Mouse (Mus musculus): ENCODE measurements around the gene Ttll1. TPM values are rescaled to one million over a fixed set of nuclear protein-coding genes. Genes with fewer than 3 reads are reported as not detected.
A peak's percentile ranks its signal among the peaks of the same experiment; 100 is the strongest.

Ttll1 gene
- polyA plus RNA-seq, 1 experiment from 2014 or later = 27.3 TPM

- Histone ChIP-seq H3K9ac (replicated peaks; ENCODE audit: low read length) (no peak overlapping the region), H3K9me3 (ENCODE audit: low read length) (no peaks in the 10 kb centered on the region), H3K4me3 (ENCODE audit: low read length) (no peak overlapping the region), H3K36me3 (ENCODE audit: insufficient read depth, low read length) (no peaks in the 10 kb centered on the region), H3K4me2 (replicated peaks; ENCODE audit: low read depth, low read length) (no peak overlapping the region), H3K27ac (ENCODE audit: low read length) (no peak overlapping the region), H3K4me1 (ENCODE audit: insufficient read depth, low read length) (peaks cover 29% of the 10 kb centered on the region), H3K27me3 (ENCODE audit: insufficient read depth, low read length) (no peaks in the 10 kb centered on the region)
- WGBS = 73% methylated on average over 3 of the region's 3 CpGs
- ATAC-seq (ENCODE audit: low FRiP score, low TSS enrichment) = no peak
These were observed 56.8 kb downstream of the Ttll1 start for GRCm38 (mm10) chr15:83453879-83454278.

GRCm38 (mm10) chr15:83452219-83452760 is 58.4 kb downstream of the Ttll1 start:
- WGBS = 81% methylated on average over 7 of the region's 7 CpGs
- Histone ChIP-seq H3K4me3 (ENCODE audit: low read length) (no peak overlapping the region), H3K27ac (ENCODE audit: low read length) (peak overlapping the region; percentile 78), H3K9me3 (ENCODE audit: low read length) (no peaks in the 10 kb centered on the region), H3K4me1 (ENCODE audit: insufficient read depth, low read length) (peaks cover 38% of the 10 kb centered on the region), H3K4me2 (replicated peaks; ENCODE audit: low read depth, low read length) (no peak overlapping the region), H3K9ac (replicated peaks; ENCODE audit: low read length) (no peak overlapping the region), H3K27me3 (ENCODE audit: insufficient read depth, low read length) (no peaks in the 10 kb centered on the region), H3K36me3 (ENCODE audit: insufficient read depth, low read length) (no peaks in the 10 kb centered on the region)
- ATAC-seq (ENCODE audit: low FRiP score, low TSS enrichment) = 0 out of 2 replicates have a peak, but pooled peaks have one; percentile 22

GRCm38 (mm10) chr15:83451621-83452210 is 59.0 kb downstream of the Ttll1 start:
- H3K27ac ChIP-seq (ENCODE audit: low read length) = peak overlapping the region; percentile 78
- no peak for ATAC-seq (ENCODE audit: low FRiP score, low TSS enrichment)
- WGBS = 72% methylated on average over 7 of the region's 7 CpGs

GRCm38 (mm10) chr15:83450007-83450406 is 60.7 kb downstream of the Ttll1 start:
- no peak overlapping the region for H3K4me3 ChIP-seq (ENCODE audit: low read length)
- H3K4me1 ChIP-seq (ENCODE audit: insufficient read depth, low read length) = peaks cover 42% of the 10 kb centered on the region
- no peak overlapping the region for H3K4me2 ChIP-seq (replicated peaks; ENCODE audit: low read depth, low read length)
- H3K36me3 ChIP-seq (ENCODE audit: insufficient read depth, low read length) = no peaks in the 10 kb centered on the region
- no peaks in the 10 kb centered on the region for H3K27me3 ChIP-seq (ENCODE audit: insufficient read depth, low read length)
- no peak overlapping the region for H3K27ac ChIP-seq (ENCODE audit: low read length)
- no peak overlapping the region for H3K9ac ChIP-seq (replicated peaks; ENCODE audit: low read length)
- H3K9me3 ChIP-seq (ENCODE audit: low read length) = no peaks in the 10 kb centered on the region
- ATAC-seq (ENCODE audit: low FRiP score, low TSS enrichment) = no peak
- 64% methylated on average over 2 of the region's 2 CpGs for WGBS

More at GRCm38 (mm10) chr15:83451621-83452210, 59.0 kb downstream of the Ttll1 start:
- no peak overlapping the region for H3K4me2 ChIP-seq (replicated peaks; ENCODE audit: low read depth, low read length)
- no peak overlapping the region for H3K4me3 ChIP-seq (ENCODE audit: low read length)
- H3K36me3 ChIP-seq (ENCODE audit: insufficient read depth, low read length) = no peaks in the 10 kb centered on the region
- H3K9me3 ChIP-seq (ENCODE audit: low read length) = no peaks in the 10 kb centered on the region
- H3K9ac ChIP-seq (replicated peaks; ENCODE audit: low read length) = no peak overlapping the region
- peaks cover 38% of the 10 kb centered on the region for H3K4me1 ChIP-seq (ENCODE audit: insufficient read depth, low read length)
- no peaks in the 10 kb centered on the region for H3K27me3 ChIP-seq (ENCODE audit: insufficient read depth, low read length)

- no peak overlapping the region for H3K27ac ChIP-seq (ENCODE audit: low read length)
- peaks cover 40% of the 10 kb centered on the region for H3K4me1 ChIP-seq (ENCODE audit: insufficient read depth, low read length)
- H3K4me3 ChIP-seq (ENCODE audit: low read length) = no peak overlapping the region
- H3K27me3 ChIP-seq (ENCODE audit: insufficient read depth, low read length) = no peaks in the 10 kb centered on the region
- 71% methylated on average over 5 of the region's 5 CpGs for WGBS
- H3K9ac ChIP-seq (replicated peaks; ENCODE audit: low read length) = no peak overlapping the region
- ATAC-seq (ENCODE audit: low FRiP score, low TSS enrichment) = no peak
- H3K36me3 ChIP-seq (ENCODE audit: insufficient read depth, low read length) = no peaks in the 10 kb centered on the region
- no peak overlapping the region for H3K4me2 ChIP-seq (replicated peaks; ENCODE audit: low read depth, low read length)
- H3K9me3 ChIP-seq (ENCODE audit: low read length) = no peaks in the 10 kb centered on the region
These were observed 62.0 kb downstream of the Ttll1 start for GRCm38 (mm10) chr15:83448646-83449045.

- 61% methylated on average over 10 of the region's 10 CpGs for WGBS
- no peaks in the 10 kb centered on the region for H3K36me3 ChIP-seq (ENCODE audit: insufficient read depth, low read length)
- H3K9me3 ChIP-seq (ENCODE audit: low read length) = no peaks in the 10 kb centered on the region
- no peak overlapping the region for H3K9ac ChIP-seq (replicated peaks; ENCODE audit: low read length)
- no peak for ATAC-seq (ENCODE audit: low FRiP score, low TSS enrichment)
- no peak overlapping the region for H3K4me2 ChIP-seq (replicated peaks; ENCODE audit: low read depth, low read length)
- peaks cover 38% of the 10 kb centered on the region for H3K4me1 ChIP-seq (ENCODE audit: insufficient read depth, low read length)
- no peaks in the 10 kb centered on the region for H3K27me3 ChIP-seq (ENCODE audit: insufficient read depth, low read length)
- H3K27ac ChIP-seq (ENCODE audit: low read length) = no peak overlapping the region
- no peak overlapping the region for H3K4me3 ChIP-seq (ENCODE audit: low read length)
These were observed 62.7 kb downstream of the Ttll1 start for GRCm38 (mm10) chr15:83447791-83448544.

GRCm38 (mm10) chr15:83445908-83446307 is 64.8 kb downstream of the Ttll1 start:
- H3K4me2 ChIP-seq (replicated peaks; ENCODE audit: low read depth, low read length) = no peak overlapping the region
- H3K9ac ChIP-seq (replicated peaks; ENCODE audit: low read length) = no peak overlapping the region
- H3K4me3 ChIP-seq (ENCODE audit: low read length) = no peak overlapping the region
- no peak overlapping the region for H3K27ac ChIP-seq (ENCODE audit: low read length)
- H3K9me3 ChIP-seq (ENCODE audit: low read length) = no peaks in the 10 kb centered on the region
- no peaks in the 10 kb centered on the region for H3K36me3 ChIP-seq (ENCODE audit: insufficient read depth, low read length)
- WGBS = 86% methylated on average over 2 of the region's 2 CpGs
- no peaks in the 10 kb centered on the region for H3K27me3 ChIP-seq (ENCODE audit: insufficient read depth, low read length)
- H3K4me1 ChIP-seq (ENCODE audit: insufficient read depth, low read length) = peaks cover 28% of the 10 kb centered on the region
- ATAC-seq (ENCODE audit: low FRiP score, low TSS enrichment) = no peak

- ATAC-seq (ENCODE audit: low FRiP score, low TSS enrichment) = no peak
- Histone ChIP-seq H3K4me2 (replicated peaks; ENCODE audit: low read depth, low read length) (no peak overlapping the region), H3K27me3 (ENCODE audit: insufficient read depth, low read length) (no peaks in the 10 kb centered on the region), H3K27ac (ENCODE audit: low read length) (no peak overlapping the region), H3K4me3 (ENCODE audit: low read length) (no peak overlapping the region), H3K9ac (replicated peaks; ENCODE audit: low read length) (no peak overlapping the region), H3K4me1 (ENCODE audit: insufficient read depth, low read length) (peaks cover 30% of the 10 kb centered on the region), H3K9me3 (ENCODE audit: low read length) (no peaks in the 10 kb centered on the region), H3K36me3 (ENCODE audit: insufficient read depth, low read length) (no peaks in the 10 kb centered on the region)
- 83% methylated on average over 5 of the region's 5 CpGs for WGBS
These were observed 65.3 kb downstream of the Ttll1 start for GRCm38 (mm10) chr15:83445383-83445782.

GRCm38 (mm10) chr15:83444425-83444824 is 66.3 kb downstream of the Ttll1 start:
- Histone ChIP-seq H3K4me2 (replicated peaks; ENCODE audit: low read depth, low read length) (no peak overlapping the region), H3K4me3 (ENCODE audit: low read length) (no peak overlapping the region), H3K27ac (ENCODE audit: low read length) (0 out of 2 replicates have a peak overlapping the region, but pooled peaks have one; percentile 13), H3K9me3 (ENCODE audit: low read length) (no peaks in the 10 kb centered on the region), H3K9ac (replicated peaks; ENCODE audit: low read length) (no peak overlapping the region), H3K27me3 (ENCODE audit: insufficient read depth, low read length) (no peaks in the 10 kb centered on the region), H3K36me3 (ENCODE audit: insufficient read depth, low read length) (no peaks in the 10 kb centered on the region), H3K4me1 (ENCODE audit: insufficient read depth, low read length) (peaks cover 31% of the 10 kb centered on the region)
- 76% methylated on average over 6 of the region's 6 CpGs for whole genome bisulfite sequencing
- no peak for ATAC-seq (ENCODE audit: low FRiP score, low TSS enrichment)

GRCm38 (mm10) chr15:83442495-83443037 is 68.1 kb downstream of the Ttll1 start:
- Histone ChIP-seq H3K9me3 (ENCODE audit: low read length) (no peaks in the 10 kb centered on the region), H3K27ac (ENCODE audit: low read length) (no peak overlapping the region), H3K36me3 (ENCODE audit: insufficient read depth, low read length) (no peaks in the 10 kb centered on the region), H3K4me2 (replicated peaks; ENCODE audit: low read depth, low read length) (no peak overlapping the region), H3K4me3 (ENCODE audit: low read length) (no peak overlapping the region), H3K4me1 (ENCODE audit: insufficient read depth, low read length) (peaks cover 24% of the 10 kb centered on the region), H3K27me3 (ENCODE audit: insufficient read depth, low read length) (no peaks in the 10 kb centered on the region), H3K9ac (replicated peaks; ENCODE audit: low read length) (no peak overlapping the region)
- WGBS = 79% methylated on average over 4 of the region's 4 CpGs
- no peak for ATAC-seq (ENCODE audit: low FRiP score, low TSS enrichment)
